Mouse (Mus musculus): ENCODE data around the gene Farp2. TPM values are rescaled to one million over a fixed set of nuclear protein-coding genes. Genes with fewer than 3 reads are reported as not detected.

Gene Farp2
- 5.5 and 8.8 TPM in 2 replicates for total RNA-seq (2014; rRNA removed)
- polyA plus RNA-seq (2015; fragmentation: Nextera tagmentation; extraction: Ambion mirVana), result 2.7 and 2.9 TPM in 2 replicates

DNA sequence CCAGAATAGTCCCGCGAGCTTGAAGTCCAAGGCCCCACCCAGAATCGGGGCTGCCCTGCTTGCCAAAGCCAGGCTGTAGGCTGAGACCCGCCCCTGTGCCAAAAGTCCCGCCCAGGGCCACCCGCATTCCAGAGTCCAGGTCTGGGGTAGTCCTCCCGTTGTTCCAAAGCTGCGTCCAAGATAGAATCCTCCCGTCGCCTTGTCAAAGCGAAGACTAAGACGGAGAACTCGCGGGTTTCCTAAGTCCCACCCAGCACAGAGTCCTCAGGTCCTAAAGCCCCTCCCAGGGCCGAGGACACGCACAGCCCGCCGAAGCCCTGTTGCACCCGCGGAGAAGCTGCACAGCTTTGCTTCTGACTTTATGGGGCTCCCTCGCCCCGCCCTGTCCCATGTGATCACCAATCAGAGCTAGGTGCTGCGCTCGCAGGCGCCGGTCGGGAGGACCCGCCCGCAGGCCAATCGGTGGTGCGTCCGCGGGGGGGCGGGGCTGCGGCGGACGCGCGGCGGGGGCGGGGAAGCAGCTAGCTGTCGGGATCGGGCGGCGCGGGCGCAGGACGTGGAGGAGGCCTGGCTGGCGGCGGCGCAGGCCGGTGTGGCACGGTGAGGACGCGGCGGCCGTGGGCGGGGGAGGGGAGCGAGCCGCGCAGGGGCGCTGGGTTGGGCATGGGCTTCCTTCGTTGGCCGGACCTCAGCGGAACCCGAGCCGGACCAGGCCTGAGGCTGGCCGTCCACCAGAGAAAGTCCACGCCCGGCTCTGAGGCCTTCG lies at the start of gene Farp2:
Gene Farp2, plus strand, starts transcription at position 495 of the 766 bp plus-strand sequence.
- no peak for TF ChIP-seq CTCF (IDR thresholded peaks at IDR 0.05; ENCODE audit: low read depth)
- Histone ChIP-seq H3K4me2 (ENCODE audit: low read depth, low read length) (peak within 1 kb of the TSS; percentile 84), H3K4me1 (ENCODE audit: insufficient read depth, low read length) (no peaks in the 10 kb centered on the region), H3K9ac (replicated peaks; ENCODE audit: low read length) (peak within 1 kb of the TSS; percentile 73), H3K36me3 (ENCODE audit: insufficient read depth, low read length) (no peaks in the 10 kb centered on the region), H3K27ac (peak within 1 kb of the TSS; percentile 77; the same call in 1 of the 2 replicates), H3K27me3 (ENCODE audit: insufficient read depth, low read length) (no peaks in the 10 kb centered on the region), H3K4me3 (ENCODE audit: low read length) (peak within 1 kb of the TSS; percentile 74), H3K9me3 (ENCODE audit: low read length) (no peaks in the 10 kb centered on the region)
- WGBS, result under 1% methylated on average over 67 of the region's 71 CpGs
- DNase-seq (ENCODE audit: low spot score) (peak; percentile 94), ATAC-seq (peak; percentile 97)

DNA sequence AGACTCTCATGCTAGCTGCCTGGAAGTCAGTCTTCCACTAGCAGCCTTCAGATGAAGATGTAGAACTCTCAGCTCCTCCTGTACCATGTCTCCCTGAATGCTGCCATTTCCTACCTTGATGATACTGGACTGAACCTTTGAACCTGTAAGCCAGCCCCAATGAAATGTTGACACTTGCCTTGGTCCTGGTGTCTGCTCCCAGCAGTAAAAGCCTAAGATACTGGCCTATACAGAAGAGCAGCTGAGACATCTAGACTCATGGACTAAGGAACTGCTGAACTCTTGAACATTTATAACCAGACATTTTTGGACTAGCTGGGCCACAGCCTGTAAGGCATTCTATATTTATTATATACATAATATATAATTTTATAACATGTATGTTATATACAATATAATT lies 46.8 kb upstream of the Farp2 start:
- H3K27ac ChIP-seq, result no peak overlapping the region
- H3K9ac ChIP-seq (replicated peaks; ENCODE audit: low read length), result no peak overlapping the region
- DNase-seq (ENCODE audit: low spot score) (no peak), ATAC-seq (no peak)
- H3K9me3 ChIP-seq (ENCODE audit: low read length), result no peaks in the 10 kb centered on the region
- no peak for TF ChIP-seq CTCF (IDR thresholded peaks at IDR 0.05; ENCODE audit: low read depth)
- H3K4me3 ChIP-seq (ENCODE audit: low read length), result no peak overlapping the region
- no peaks in the 10 kb centered on the region for H3K36me3 ChIP-seq (ENCODE audit: insufficient read depth, low read length)
- no peak overlapping the region for H3K4me2 ChIP-seq (ENCODE audit: low read depth, low read length)
- H3K27me3 ChIP-seq (ENCODE audit: insufficient read depth, low read length), result no peaks in the 10 kb centered on the region
- no peaks in the 10 kb centered on the region for H3K4me1 ChIP-seq (ENCODE audit: insufficient read depth, low read length)

DNA sequence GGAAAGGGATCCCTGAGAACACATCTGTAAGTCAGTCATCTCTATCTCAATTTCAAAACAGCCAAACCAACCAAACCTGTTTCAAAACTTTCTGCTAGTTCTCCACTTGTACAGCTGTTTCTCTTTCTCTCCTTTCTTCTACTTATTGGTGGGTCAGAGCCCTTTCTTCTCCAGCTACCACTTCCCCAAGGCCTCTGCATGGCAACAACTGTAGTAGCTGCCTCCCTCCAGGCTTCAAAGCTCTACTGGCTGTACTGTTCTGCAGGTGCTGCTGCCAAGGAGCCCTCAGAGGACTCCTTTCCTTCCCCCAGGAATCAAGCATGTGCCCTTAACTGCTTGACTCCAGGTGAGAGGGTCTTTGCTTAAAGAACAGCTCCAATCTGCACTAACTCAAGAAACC lies 46.1 kb upstream of the Farp2 start:
- H3K36me3 ChIP-seq (ENCODE audit: insufficient read depth, low read length), result no peaks in the 10 kb centered on the region
- no peaks in the 10 kb centered on the region for H3K4me1 ChIP-seq (ENCODE audit: insufficient read depth, low read length)
- H3K9me3 ChIP-seq (ENCODE audit: low read length), result no peaks in the 10 kb centered on the region
- no peaks in the 10 kb centered on the region for H3K27me3 ChIP-seq (ENCODE audit: insufficient read depth, low read length)
- TF ChIP-seq CTCF (IDR thresholded peaks at IDR 0.05; ENCODE audit: low read depth), result no peak
- no peak overlapping the region for H3K9ac ChIP-seq (replicated peaks; ENCODE audit: low read length)
- no peak overlapping the region for H3K4me3 ChIP-seq (ENCODE audit: low read length)
- ATAC-seq, result no peak
- no peak overlapping the region for H3K4me2 ChIP-seq (ENCODE audit: low read depth, low read length)
- H3K27ac ChIP-seq, result no peak overlapping the region
- DNase-seq (ENCODE audit: low spot score), result no peak

DNA sequence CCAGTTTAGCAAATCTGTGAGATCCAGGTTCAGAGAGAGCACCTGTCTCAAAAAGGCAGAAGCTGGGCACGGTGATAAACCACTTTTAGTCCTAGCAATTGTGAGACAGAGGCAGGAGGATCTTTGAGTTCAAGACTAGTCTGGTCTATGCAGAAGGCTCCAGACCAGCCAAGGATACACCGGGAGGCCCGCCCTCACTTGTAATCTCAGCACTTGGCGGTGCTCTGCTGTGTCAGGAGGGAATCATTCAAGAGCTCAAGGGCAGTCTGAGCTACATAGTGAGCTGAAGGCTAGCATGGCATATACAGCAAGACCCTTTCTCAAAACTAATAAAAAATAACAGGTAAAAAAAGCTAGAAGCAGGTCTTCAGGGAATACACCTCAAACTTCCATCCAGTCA lies 43.3 kb upstream of the Farp2 start:
- no peaks in the 10 kb centered on the region for H3K27me3 ChIP-seq (ENCODE audit: insufficient read depth, low read length)

DNA sequence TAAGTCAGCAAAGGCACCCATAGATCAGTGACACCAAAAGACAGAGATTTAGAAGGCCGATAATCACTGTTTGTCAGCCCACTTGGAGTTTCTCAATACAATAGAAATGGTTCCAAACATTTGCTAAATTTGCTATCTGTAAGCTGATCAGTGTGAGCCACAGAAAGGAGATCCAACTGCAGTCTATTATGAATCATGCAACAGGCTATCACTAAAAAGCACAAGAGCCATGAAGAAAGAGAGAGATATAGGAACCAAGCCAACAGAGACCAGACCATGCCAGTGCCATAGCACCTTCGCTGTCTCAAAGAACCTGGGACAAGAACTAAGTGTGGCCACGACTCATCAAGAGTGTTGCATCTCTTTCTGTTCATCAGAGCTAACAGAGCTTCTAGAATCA lies 36.2 kb upstream of the Farp2 start:
- no peak overlapping the region for H3K9ac ChIP-seq (replicated peaks; ENCODE audit: low read length)
- no peak overlapping the region for H3K27ac ChIP-seq
- H3K4me3 ChIP-seq (ENCODE audit: low read length), result no peak overlapping the region
- ATAC-seq (no peak), DNase-seq (ENCODE audit: low spot score) (no peak)
- H3K4me2 ChIP-seq (ENCODE audit: low read depth, low read length), result no peak overlapping the region
- 95% methylated on average over 3 of the region's 3 CpGs for WGBS
- H3K4me1 ChIP-seq (ENCODE audit: insufficient read depth, low read length), result peaks cover 9% of the 10 kb centered on the region
- no peaks in the 10 kb centered on the region for H3K9me3 ChIP-seq (ENCODE audit: low read length)
- no peaks in the 10 kb centered on the region for H3K27me3 ChIP-seq (ENCODE audit: insufficient read depth, low read length)
- H3K36me3 ChIP-seq (ENCODE audit: insufficient read depth, low read length), result no peaks in the 10 kb centered on the region
- TF ChIP-seq CTCF (IDR thresholded peaks at IDR 0.05; ENCODE audit: low read depth), result no peak

More for the DNA sequence above, 43.3 kb upstream of the Farp2 start:
- Histone ChIP-seq H3K9me3 (ENCODE audit: low read length) (no peaks in the 10 kb centered on the region), H3K4me2 (ENCODE audit: low read depth, low read length) (no peak overlapping the region), H3K9ac (replicated peaks; ENCODE audit: low read length) (no peak overlapping the region), H3K4me1 (ENCODE audit: insufficient read depth, low read length) (no peaks in the 10 kb centered on the region), H3K27ac (no peak overlapping the region), H3K36me3 (ENCODE audit: insufficient read depth, low read length) (no peaks in the 10 kb centered on the region), H3K4me3 (ENCODE audit: low read length) (no peak overlapping the region)
- DNase-seq (ENCODE audit: low spot score) (no peak), ATAC-seq (no peak)
- no peak for TF ChIP-seq CTCF (IDR thresholded peaks at IDR 0.05; ENCODE audit: low read depth)
- WGBS, result 92% methylated on average over 4 of the region's 4 CpGs

DNA sequence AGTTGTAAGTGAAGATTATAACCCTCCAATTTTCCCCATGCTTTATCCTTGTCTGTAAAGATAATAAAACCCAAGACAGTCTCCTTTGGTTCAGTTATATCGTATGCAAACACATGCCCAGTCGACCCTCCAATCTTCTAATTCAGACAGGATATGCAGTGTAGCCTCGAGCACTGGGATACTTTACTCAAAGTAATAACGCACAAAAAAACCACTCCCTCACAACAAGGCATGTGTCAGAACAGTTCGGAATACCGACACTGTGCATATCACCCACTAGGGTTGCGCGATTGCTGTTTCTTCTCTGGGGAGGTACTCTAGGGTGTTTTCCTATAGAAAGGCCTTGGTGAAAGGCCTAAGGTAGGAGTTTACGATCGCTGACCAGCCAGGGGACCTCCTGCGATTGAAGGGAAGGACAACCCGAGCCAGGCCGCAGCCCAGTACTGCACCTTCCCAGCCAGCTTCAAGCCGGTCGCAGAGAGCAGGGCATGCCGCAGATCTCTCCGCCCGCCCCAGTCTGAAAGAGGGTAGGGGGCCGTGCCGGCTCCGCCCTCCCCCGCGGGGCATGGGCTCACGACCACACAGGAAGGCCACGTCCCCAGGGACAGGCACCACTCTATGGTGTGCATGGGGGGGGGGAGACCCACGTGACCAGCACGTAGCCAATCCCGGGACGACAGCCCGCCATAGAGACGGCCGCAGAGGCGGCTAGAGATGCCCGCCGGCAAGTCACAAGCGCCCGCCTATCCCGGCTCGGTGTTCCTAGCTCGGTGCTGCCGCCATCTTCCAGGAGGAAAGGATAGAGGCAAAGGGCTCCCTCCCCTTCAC lies 33.9 kb upstream of the Farp2 start:
- peak; percentile 65 for TF ChIP-seq CTCF (IDR thresholded peaks at IDR 0.05; ENCODE audit: low read depth)
- Histone ChIP-seq H3K4me3 (ENCODE audit: low read length) (peak overlapping the region; percentile 83), H3K27ac (peak overlapping the region; percentile 96), H3K4me1 (ENCODE audit: insufficient read depth, low read length) (peaks cover 10% of the 10 kb centered on the region), H3K36me3 (ENCODE audit: insufficient read depth, low read length) (no peaks in the 10 kb centered on the region), H3K9ac (replicated peaks; ENCODE audit: low read length) (peak overlapping the region; percentile 79), H3K9me3 (ENCODE audit: low read length) (no peaks in the 10 kb centered on the region), H3K27me3 (ENCODE audit: insufficient read depth, low read length) (no peaks in the 10 kb centered on the region), H3K4me2 (ENCODE audit: low read depth, low read length) (peak overlapping the region; percentile 70)
- peak; percentile 97 for ATAC-seq
- peak; percentile 99 for DNase-seq (ENCODE audit: low spot score)
- WGBS, result under 1% methylated on average over 40 of the region's 41 CpGs
